Mouse (Mus musculus) spleen, adult 18-20 months (tissue): Measurements from ENCODE around the gene Gpr132.

Experiments used
- DNase-seq, 2 experiments: peaks; one replicate each; pipeline ENCODE4 v3.0.0; 2022; ENCODE audit warnings: mixed read lengths in 2 of 2

Gpr132 gene

GRCm38 (mm10) chr12:112876332-112877072 lies 8.5 kb upstream of the Gpr132 start:
- DNase-seq = no peak

DNA sequence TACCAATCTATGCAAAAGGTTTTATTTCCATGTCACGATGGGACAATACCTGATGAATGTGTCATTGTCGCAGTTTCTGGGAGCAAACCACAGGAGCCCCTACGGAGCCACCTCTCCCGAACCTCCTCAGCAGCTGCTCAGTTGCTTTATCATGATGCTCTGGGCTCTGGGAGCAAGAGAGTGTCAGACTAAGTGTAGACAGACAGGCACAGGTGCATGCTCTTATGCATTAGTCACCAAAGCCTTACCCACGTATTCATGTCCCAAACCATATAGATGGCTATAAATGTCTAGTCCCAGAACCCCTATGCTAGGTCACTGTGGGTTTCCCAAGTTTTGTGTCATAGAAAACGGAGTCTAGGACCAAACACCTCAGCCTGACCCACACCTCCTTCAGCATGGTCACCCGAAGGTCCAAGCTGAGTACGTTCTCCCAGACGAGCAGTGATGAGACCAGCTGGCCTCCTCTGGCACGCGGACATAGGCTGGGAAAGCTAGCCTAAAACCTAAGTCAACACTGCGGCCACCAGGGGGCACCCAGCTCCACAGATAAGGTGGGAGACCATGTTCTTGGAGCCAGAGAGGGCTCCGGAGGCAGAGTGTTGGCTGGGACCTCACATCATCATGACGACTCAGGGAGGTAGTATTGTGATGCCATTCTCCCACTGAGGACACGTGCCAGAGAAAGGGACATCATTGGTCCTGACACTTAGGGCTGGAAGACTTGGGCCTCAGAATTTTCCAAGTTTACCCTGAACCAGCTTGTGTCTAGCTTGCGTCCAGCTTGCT lies 7.4 kb upstream of the Gpr132 start:
- peak; percentile 68 to 91 for DNase-seq

DNA sequence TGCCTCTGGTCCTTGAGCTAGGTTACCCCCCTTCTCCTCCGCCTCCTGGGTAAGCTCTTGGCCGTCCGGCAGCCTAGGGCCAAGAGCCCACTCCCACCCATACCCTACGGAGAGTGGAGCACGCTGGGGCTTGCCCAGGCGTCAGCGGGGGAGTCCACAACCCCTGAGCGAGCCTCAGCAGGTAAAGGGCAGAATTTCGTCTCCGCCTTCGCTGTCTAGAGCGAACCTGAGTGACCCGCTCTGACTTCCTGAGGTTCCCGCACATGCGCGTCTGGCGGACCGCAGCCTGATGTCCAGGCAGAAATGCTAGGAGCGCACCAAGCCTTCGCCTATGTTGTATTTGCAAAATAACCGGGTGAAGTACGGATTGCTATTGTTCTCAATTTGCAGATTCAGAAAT lies 6.2 kb upstream of the Gpr132 start:
- no peak for DNase-seq

- peak; percentile 60 to 81 for DNase-seq
Observed at GRCm38 (mm10) chr12:112873452-112874190, 5.6 kb upstream of the Gpr132 start.

- DNase-seq = no peak
Observed at GRCm38 (mm10) chr12:112872991-112873390, 5.0 kb upstream of the Gpr132 start.

- DNase-seq = no peak
Observed at GRCm38 (mm10) chr12:112871272-112871671, 3.2 kb upstream of the Gpr132 start.

DNA sequence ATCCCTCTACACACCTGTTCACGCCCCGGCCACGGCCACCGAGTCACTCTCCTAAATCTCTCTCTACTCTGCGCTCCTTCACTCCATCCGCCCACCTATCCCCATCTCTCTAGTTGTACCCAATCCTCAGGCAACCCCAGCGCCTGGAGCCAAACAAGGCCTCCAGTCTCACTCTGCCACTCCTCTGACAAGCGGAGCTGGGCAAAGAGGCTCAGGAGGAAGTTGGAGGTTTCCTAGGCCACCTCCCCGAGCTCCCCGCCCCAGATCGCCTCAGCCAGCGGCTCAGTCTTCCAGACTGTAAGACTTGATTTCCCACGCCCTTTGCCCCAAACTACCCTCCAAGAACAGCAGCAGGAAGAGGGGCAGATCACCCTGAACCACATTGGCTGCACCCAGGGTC lies 2.7 kb upstream of the Gpr132 start:
- no peak for DNase-seq

- DNase-seq = no peak
Observed at GRCm38 (mm10) chr12:112869783-112870204, 1.8 kb upstream of the Gpr132 start.

DNA sequence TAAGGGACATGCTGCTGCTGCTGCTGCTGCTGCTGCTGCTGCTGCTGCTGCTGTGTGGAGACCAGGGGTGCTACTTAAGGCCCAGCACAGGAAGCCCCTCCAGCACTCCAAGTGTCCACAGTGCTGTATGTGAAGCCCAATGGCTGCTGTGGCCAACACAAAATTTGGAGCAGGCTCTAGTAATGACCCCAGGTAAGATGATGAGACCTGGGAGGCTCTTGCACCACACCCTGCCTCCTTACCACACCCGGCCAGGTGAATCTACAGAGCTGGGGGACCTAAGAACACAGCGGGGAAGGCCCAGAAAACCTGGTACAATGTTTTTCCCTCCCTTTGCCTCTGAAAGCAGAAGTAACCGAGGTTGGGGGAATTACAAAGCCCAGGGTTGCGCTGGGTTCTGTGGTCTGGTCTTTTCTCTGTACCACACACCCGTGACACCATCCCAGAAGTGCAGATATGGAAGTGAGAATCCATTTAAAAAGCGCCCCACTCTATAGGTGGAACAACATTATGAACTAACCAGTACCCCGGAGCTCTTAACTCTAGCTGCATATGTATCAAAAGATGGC lies 838 bp downstream of the Gpr132 start:
- DNase-seq = peak in 1 of 2 experiments; percentile 34

- no peak for DNase-seq
Observed at GRCm38 (mm10) chr12:112866467-112867080, 1.5 kb downstream of the Gpr132 start.

- no peak for DNase-seq
Observed at GRCm38 (mm10) chr12:112864804-112865203, 3.2 kb downstream of the Gpr132 start.

DNA sequence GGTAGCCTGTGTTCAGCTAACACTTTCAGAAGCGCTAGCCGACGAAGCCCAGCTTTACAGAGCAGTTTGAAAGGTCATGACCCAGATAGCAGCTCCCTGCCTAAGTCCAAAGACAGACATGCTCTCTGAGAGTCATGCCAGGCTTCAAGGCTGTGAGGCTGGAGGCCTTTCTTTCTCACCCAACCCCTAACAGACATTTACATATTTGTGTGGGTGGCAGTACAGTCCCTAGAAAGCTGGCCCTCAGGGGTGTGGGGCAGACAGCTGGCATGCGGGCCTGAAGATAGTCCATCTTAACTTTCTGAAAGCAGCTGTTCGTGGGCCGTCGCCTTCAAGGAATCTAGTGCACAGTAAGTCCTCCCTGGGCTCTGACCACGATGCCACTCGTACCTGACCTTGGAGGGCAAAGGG lies 6.1 kb downstream of the Gpr132 start:
- DNase-seq = no peak

DNA sequence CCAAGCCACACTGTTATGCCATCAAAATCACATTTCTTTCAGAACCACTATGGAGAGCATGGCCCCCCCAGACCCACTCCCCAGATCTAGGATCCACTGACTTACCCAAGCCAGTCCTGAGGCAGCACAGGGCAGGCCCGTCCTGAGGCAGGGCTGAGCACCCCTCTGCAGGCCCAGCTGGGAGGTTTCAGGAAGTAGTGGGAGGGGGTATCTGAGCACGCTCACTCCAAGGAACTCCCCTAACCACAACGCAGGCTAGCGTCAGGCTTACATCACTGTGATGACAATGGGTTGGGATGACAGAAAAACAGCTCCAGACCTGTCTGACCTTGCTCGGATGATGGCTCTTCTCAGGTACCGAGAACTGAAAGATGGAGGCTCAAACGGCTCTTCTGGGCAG lies 7.3 kb downstream of the Gpr132 start:
- DNase-seq = peak in 1 of 2 experiments; percentile 51

- DNase-seq = peak; percentile 51 to 74
Observed at GRCm38 (mm10) chr12:112859930-112860329, 8.1 kb downstream of the Gpr132 start.

GRCm38 (mm10) chr12:112858581-112859336 lies 9.3 kb downstream of the Gpr132 start:
- no peak for DNase-seq

- no peak for DNase-seq
Observed at GRCm38 (mm10) chr12:112857021-112857925, 10.8 kb downstream of the Gpr132 start.

- DNase-seq = no peak
Observed at GRCm38 (mm10) chr12:112856338-112856737, 11.7 kb downstream of the Gpr132 start.

DNA sequence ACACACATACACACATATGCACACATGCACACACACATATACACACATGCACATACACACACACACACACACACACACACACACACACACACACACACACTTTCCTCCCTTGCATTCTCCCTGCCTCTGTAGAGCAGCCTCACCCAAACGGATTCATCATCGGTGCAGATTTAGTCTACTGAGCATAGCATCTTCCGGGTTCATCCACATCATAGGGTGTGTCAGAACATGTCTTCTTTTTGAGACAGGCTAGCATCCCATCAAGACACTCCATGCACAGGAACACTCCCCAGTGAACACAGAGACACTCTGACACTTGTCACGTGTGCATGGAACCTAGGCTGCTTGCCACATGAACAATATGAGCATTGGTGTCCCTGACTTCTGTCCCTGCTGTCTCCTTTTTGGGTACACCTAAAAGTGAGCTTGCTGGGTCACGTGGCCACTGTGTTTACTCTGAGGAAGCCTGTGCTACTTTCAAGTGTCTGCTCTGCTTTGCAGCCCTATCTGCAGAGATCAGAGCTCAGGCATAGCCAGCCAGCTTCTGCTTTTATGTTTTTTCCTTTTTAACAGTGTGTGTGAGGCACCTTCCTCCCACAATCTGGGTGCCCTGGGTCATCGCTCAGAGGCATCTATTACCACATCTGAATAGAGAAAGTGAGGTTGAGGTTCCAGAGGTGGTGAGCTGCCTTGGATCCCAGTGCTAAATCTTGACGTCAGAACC lies 13.3 kb downstream of the Gpr132 start:
- peak; percentile 48 to 54 for DNase-seq

DNA sequence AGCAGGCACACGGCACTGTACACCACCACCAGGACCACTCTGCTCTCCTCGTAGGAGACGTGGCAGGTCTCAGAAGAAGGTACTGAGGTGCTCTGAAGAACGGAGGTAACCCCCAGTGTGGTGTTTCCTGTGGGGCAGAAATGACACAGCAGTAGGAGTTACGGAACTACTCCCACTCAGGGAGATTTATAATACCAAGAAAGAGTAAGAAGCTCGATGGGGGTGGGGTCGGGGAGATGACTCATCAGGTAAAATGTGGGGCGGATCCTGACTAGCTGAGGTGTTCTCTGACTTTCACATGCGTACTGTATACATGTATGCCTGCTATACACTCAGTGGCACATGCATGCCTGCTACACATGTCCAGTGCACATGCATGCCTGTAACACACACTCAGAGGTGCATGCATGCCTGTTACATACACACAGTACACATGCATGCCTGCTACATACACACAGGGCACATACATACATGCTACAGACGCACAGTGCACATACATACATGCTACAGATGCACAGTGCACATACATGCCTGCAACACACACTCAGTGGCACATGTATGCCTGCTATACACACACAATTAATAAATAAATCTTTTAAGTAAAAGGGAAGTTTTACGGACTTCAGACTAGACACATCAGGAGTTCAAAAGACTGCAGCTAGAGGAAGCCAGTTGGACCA lies 14.8 kb downstream of the Gpr132 start:
- peak in 1 of 2 experiments; percentile 2 for DNase-seq
